Mouse (Mus musculus) olfactory bulb, adult 2 months (tissue): ENCODE results near the gene Atg9b. TPM values are rescaled to one million over a fixed set of nuclear protein-coding genes. Genes with fewer than 3 reads are reported as not detected.

Source experiments
- H3K27ac ChIP-seq: fragments of 200-500 bp; 2 replicates; pipeline ENCODE4 v1.5.1; 2012; ENCODE audit warnings: low read depth, low read length; ENCODE audit not compliant: insufficient read depth
- H3K4me1 ChIP-seq: fragments of 200-500 bp; 2 replicates; pipeline ENCODE4 v1.6.1; 2012; ENCODE audit warnings: low read length; ENCODE audit not compliant: control insufficient read depth, insufficient read depth
- H3K4me3 ChIP-seq: fragments of 200-500 bp; 2 replicates; pipeline ENCODE4 v1.5.1; 2012; ENCODE audit warnings: mild to moderate bottlenecking, low read depth, low read length, moderate library complexity; ENCODE audit not compliant: insufficient read depth
- CTCF ChIP-seq: fragments of 200-500 bp; IDR thresholded peaks from 2 replicates; pipeline ENCODE4 v1.5.1; 2012; ENCODE audit warnings: low read depth, mild to moderate bottlenecking, low read length, moderate library complexity; ENCODE audit not compliant: insufficient read depth
- POLR2A ChIP-seq: fragments of 200-500 bp; IDR thresholded peaks from 2 replicates; pipeline ENCODE4 v1.6.1; 2012; ENCODE audit warnings: mild to moderate bottlenecking, low read depth, low read length, moderate library complexity; ENCODE audit not compliant: insufficient read depth
- WGBS: fragments of 180-500 bp; shearing (Covaris S2); methylation state at CpG from one replicate; pipeline ENCODE4 v1.1.7; 2018; 5-methylcytosine and 5-hydroxymethylcytosine counted together
- polyA plus RNA-seq: library from polyadenylated mRNA; stranded (reverse); fragments of >200 nt; gene quantifications from 2 replicates; pipeline ENCODE4 v1.2.4, GENCODE M21; 2012; ENCODE audit warnings: low replicate concordance; ENCODE audit not compliant: missing spikeins, insufficient read depth, insufficient read length

Gene Atg9b
- polyA plus RNA-seq, 1 experiment: not detected

DNA sequence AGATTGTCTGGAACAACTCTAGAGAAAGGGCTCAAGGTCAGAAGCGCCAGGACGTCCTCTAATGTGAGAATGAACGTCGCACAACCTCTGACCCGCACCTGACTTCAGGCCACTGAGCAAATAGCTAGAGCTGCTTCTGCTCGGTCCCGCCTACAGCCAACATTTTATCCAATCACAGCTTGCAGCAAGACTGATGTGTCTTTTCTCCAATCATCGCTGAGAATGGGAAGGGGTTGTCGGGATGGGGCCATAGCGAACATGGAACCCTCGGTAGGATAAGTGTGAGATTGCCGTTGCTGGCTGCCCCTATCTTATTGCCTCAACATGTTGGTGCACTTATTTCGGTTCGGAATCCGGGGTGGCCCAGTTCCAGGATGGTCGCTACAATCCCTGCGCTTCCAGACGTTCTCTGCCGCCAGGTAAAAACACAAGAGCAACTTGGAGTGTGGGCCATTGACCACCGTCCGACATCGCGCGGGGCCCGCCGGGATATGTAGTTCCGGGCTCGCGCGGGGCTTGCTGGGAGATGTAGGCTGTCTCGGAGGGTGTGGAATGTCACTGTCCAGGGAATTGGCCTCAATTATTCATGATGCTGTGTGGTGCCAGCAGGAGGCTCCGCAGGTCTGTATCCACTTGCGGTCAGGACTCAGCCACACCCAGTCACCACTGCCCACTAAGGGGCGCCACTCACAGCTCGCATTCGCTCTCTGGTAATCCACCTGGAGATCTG lies 2.4 kb upstream of the Atg9b start:
- H3K4me1 ChIP-seq: no peaks in the 10 kb centered on the region
- peak; percentile 51; the same call in 1 of the 2 replicates for TF ChIP-seq POLR2A
- TF ChIP-seq CTCF: peak; percentile 73
- under 1% methylated on average over 36 of the region's 36 CpGs for WGBS
- peak overlapping the region; percentile 95 for H3K27ac ChIP-seq
- H3K4me3 ChIP-seq: peak overlapping the region; percentile 77

DNA sequence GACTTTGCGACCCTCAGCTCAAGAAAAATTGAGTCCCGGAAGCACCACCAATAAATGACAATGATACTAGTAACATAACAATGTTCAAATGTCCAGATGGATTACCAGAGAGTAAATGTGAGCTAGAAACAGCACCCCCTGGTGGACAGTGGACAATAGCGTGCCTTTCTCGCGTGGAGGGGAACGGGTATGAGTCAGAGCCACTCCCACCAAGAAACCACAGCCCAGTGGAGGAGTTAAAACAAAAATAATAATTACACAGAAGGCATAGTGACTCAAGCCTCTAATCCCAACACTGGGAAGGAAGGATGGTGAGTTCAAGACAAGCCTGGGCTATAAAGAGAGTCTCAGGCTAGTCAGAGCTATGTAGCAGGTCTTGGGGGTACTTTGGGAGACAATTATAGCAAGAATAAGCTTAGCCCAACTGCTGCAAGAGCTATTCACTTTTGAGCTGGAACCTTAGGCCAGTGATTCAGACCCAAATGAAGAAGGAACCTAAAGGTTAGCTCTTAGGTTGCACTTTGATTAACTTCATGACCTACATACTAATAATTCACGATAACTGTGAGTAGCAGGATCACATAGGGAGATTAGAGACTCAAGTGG lies 1.6 kb upstream of the Atg9b start, which contains the start of gene Abcb8:
Gene Abcb8 (plus strand): TSS at position 272 of the 606 bp plus-strand sequence.
- TF ChIP-seq CTCF: peak; percentile 42; the same call in 1 of the 2 replicates
- no peak for TF ChIP-seq POLR2A
- 20% methylated on average over 7 of the region's 7 CpGs for WGBS

DNA sequence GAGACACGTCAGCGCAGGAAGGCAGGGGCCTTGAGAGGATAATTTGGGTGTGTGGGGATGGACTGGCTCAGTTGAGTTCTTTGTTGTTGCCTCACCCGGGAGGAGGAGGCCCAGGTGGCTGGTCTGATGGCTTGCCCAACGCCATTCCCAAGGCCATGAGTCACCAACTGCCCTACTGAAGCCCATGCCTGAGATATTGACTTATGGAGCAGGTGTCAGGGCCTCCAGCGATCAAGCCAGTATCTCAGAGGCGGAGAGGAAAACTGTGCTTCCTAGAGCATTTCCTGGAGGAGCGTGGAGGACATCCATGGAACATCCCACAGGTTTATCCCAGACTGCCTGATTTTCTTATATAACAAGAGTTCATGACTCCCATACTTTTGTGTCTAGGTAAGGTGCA lies 781 bp upstream of the Atg9b start:
- H3K4me3 ChIP-seq: no peak overlapping the region
- no peak overlapping the region for H3K27ac ChIP-seq
- TF ChIP-seq CTCF (no peak), POLR2A (no peak)
- H3K4me1 ChIP-seq: peaks cover 7% of the 10 kb centered on the region
- 81% methylated on average over 7 of the region's 7 CpGs for WGBS

More for the DNA sequence above, 1.6 kb upstream of the Atg9b start, which contains the start of gene Abcb8:
- Histone ChIP-seq H3K27ac (peak within 1 kb of the TSS; percentile 95), H3K4me3 (peak within 1 kb of the TSS; percentile 77), H3K4me1 (no peaks in the 10 kb centered on the region)

DNA sequence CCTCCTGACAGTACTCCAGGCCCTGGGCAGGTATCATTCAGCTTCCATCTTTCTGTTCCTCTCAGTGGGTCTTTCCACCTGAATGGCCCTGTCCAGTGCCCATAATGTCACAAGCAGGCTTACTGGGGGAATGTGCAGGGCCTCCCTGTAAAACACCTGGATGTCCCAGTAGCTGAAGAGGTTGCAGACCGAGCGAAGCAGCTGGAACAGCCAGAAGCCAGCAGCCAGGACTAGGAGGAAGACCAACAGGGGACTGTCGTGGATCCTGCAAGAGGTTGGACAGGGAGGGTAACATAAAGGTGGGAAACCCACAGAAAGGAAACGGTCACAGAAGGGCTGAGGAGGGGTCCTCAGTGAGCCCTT lies 2.3 kb downstream of the Atg9b start:
- Histone ChIP-seq H3K27ac (no peak overlapping the region), H3K4me3 (no peak overlapping the region), H3K4me1 (peaks cover 16% of the 10 kb centered on the region)
- WGBS: 88% methylated on average over 4 of the region's 4 CpGs
- no peak for TF ChIP-seq POLR2A
- TF ChIP-seq CTCF: no peak

DNA sequence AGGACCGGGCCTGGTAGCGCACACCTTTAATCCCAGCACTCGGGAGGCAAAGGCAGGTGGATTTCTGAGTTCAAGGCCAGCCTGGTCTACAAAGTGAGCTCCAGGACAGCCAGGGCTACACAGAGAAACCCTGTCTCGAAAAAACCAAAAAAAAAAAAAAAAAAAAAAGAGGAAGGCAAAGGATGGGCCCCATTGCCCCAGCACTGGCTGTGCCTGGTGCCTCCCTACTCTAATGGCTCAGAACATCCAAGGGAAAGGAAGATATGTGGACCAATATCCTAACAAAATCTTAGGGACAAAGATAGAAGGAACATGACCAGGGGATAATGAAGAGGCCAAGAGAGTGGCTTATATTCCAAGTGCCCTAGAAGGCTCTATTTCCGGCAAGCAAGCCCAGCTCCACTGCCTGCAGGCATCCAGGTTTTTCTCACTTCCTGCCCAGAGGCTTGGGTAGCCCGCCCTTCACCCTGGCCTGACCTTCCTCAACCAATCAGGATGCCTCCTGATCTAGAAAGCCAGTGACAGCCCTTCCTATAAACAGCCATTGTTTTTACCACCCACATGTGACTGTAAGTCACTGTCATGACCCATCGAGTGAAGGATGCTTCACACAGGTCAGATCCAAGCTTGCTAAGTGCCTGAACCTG lies 2.8 kb downstream of the Atg9b start:
- no peak overlapping the region for H3K4me3 ChIP-seq
- 77% methylated on average over 7 of the region's 7 CpGs for WGBS
- peaks cover 21% of the 10 kb centered on the region for H3K4me1 ChIP-seq
- no peak overlapping the region for H3K27ac ChIP-seq
- TF ChIP-seq POLR2A (no peak), CTCF (no peak)

DNA sequence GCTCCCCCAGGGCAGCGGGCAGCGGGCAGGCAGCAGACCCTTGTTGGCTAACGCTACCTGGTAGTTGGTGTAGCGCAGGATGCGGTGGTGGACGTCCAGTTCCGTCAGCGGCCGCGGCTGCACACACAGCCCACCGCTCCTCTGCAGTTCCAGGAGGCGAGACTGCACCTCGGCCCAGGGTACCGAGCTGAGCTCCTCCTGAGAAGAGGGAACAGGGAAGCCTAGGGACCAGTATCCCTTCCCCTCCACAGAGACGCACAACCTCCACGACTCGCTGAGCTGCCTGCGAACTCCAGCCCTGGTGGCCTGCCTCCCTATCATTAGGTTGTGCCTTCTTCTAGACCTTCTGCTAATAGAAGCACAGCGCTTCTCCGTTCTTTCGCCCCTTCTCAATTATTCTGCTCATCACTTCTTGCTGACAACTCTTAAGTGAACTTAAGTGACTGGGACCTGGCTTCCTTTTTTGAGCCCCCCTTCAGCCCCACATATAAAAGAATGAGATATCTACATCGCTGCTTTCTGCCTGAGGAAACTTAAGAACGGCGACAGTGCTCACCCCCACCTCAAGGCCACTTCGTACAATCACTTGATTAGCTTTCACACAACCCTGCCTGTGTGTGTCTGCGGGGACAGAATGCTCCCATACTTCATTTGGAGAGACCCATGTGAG lies 3.6 kb downstream of the Atg9b start:
- H3K27ac ChIP-seq: no peak overlapping the region
- peaks cover 25% of the 10 kb centered on the region for H3K4me1 ChIP-seq
- peak overlapping the region; percentile 51 for H3K4me3 ChIP-seq
- TF ChIP-seq CTCF (no peak), POLR2A (no peak)
- WGBS: 31% methylated on average over 26 of the region's 26 CpGs

DNA sequence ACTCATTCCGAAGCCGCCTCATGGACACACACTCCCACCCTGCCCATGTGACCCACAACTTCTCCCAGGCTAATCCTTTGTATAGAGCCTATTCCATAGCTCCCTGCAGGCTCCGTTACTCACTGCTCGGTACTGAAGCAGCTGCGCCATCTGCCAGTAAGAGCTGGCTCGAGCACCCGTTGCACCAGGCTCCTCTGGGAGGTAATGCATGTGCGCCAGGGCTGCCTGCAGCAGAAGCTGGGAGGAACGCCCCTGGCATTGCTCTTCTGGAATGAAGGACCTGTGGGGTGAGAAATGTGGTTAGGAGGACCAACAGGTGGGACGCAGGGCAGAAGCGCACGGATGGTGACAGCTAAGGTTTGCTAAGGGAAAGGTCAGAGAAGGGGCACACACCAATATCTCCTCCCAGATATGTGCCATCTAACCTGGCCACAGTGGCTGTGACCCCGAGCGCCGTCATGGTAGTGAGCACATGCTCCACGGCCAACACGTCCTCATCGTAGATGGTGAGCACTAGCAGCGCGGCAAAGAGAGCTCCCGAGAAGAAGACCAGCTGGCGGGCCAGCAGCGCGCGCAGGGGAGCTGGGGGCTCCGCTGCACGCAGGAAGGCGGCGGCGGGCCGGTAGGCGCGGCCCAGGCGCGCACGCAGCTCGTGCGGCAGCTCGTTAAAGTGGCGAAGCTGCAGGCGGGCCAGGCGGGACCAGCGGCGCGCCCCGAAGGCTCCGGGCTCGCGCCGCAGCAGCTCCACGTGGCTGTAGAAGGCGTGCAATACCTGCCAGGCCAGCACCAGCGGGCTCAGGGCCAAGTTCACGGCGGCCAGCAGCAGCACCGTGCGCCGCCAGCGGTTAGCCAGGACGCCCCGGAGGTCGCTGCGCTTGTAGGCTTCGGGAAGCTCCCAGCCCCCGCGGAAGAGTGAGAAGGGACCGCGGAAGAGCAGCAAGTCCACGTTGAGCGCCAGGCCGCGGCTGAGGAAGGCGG lies 4.4 kb downstream of the Atg9b start:
- TF ChIP-seq CTCF (no peak), POLR2A (no peak)
- WGBS: 1% methylated on average over 73 of the region's 73 CpGs
- peaks cover 30% of the 10 kb centered on the region for H3K4me1 ChIP-seq
- no peak overlapping the region for H3K27ac ChIP-seq
- H3K4me3 ChIP-seq: peak overlapping the region; percentile 51
